Mouse (Mus musculus): ENCODE results near the gene Mcidas.

The Mcidas gene

DNA sequence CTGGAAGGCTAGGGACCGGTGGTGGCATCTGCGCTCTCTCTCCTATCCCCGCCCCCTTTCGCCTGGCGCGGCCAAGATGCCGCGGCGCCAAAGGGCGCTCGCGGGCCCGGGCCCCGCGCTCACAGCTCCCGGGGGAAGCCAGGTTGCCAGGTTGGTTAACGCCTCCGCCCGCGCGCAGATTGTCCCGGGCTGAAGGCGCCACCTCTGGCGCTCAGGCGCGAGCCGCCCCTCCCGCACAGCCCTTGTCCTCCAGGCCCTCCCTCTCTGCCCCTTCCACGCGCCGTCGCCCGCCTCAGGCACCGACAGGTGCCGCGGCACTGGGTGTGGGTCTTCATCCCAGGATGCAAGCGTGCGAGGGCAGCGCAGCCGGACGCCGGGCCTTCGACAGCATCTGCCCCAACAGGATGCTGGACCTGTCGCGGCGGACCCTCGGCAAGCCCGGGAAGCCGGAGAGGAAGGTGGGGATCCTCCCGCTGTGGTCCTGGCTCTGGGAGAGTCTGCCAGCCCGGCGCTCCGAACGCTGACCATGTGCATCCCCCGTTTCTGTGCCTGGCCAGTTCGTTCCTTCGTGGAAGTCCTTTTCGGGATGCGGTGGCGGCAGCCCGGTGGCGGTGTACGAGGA, at the start of gene Mcidas:
Mcidas (plus strand) TSS at position 315 of the 622 bp plus-strand sequence.
- peak; percentile 19 for DNase-seq

GRCm38 (mm10) chr13:112945312-112945711, 48.3 kb upstream of the Mcidas start:
- DNase-seq, result no peak

GRCm38 (mm10) chr13:112945900-112946299, 47.7 kb upstream of the Mcidas start:
- DNase-seq, result no peak

GRCm38 (mm10) chr13:112954067-112954466, 39.6 kb upstream of the Mcidas start:
- DNase-seq, result no peak

DNA sequence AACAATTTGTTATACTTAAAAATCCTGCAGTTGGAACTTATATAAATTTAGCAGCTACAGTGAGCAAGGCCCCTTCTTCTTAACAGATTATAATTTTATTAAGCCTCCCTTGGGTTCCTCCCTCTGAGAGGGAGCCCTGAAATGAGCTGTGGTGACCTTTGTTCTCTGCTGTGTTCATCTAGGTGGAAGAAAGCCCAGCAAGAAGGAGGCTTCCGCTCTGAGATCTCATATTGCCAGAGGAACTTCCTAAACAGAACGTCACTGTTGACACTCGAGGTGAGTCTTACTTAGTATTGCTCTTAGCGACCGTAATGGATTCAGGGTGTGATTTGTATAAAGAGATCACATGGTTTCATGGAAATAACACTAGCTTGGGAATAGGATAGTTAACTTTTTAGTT, 30.6 kb upstream of the Mcidas start:
- no peak for DNase-seq

DNA sequence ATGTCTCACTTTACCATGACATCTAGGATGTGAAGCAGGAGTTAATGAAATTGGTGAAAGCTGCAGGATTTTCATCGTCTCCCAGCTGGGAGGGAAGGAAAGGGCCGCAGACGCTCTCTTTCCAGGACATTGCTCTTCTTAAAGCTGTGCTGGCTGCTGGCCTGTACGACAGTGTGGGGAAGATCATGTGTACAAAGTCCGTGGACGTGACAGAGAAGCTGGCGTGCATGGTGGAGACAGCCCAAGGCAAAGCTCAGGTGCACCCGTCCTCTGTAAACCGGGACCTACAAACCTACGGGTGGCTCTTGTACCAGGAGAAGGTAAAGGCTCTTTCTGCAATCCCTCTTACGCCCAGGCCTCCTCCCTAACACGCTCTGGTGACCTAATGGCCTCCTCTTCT, 29.2 kb upstream of the Mcidas start:
- no peak for DNase-seq

- DNase-seq, result no peak
Measured at GRCm38 (mm10) chr13:112967267-112967666, 26.4 kb upstream of the Mcidas start.

DNA sequence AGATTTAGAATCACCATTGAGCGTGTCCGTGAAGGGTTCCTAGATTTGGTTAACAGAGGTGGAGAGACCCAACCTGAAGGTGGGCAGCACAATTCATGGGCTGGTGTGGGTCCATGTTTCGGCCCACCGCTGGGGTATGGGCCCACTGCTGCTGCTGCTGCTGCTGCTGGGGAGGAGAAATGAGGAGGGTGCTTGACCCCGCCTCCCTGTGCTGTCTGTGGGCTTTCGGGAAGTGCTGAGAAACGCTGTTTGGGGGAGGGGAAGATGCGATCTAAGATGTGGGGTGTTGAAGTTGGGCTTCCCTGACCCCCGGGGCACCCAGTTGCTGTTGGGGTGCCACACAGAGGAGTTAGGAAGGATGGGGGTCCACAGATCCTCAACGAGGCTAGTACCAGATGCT, 16.9 kb upstream of the Mcidas start:
- DNase-seq, result no peak

DNA sequence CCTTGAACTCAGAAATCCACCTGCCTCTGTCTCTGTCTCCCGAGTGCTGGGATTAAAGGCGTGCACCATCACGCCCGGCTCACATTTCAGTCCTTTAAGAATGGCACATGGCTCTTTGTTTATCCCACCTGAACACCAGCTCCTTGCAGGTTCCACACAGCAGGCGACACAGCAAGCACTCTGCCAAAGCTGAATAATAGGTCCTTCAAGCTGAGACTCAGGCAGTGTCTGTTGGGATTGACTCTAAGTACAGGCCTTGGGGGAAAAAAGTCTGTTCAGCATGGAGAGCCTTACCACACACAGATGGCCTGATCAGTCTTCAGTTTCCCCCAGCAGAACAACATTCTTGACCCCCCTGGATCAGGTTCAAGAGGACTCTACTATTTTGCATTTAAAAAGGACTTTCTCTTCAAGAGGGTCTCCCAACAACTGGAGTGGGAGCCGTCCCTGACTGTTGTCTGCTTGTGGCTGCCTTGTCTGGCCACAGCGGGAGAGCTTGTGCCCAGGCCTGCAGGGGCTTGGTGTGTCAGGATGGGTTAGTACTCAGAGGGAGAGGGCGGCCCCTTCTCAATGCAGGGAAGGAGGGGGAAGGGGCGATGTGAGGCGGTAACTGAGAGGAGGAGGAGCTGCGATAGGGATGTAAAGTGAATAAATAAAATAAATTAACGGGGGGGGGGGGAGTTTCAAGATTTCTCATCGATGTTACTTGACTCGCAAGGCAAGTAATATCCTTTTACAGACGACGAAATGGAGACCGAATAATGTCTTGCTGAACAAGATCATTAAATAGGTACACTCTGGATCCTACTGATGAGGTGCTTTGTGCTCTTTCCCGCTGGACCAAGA, 7.8 kb upstream of the Mcidas start:
- no peak for DNase-seq

DNA sequence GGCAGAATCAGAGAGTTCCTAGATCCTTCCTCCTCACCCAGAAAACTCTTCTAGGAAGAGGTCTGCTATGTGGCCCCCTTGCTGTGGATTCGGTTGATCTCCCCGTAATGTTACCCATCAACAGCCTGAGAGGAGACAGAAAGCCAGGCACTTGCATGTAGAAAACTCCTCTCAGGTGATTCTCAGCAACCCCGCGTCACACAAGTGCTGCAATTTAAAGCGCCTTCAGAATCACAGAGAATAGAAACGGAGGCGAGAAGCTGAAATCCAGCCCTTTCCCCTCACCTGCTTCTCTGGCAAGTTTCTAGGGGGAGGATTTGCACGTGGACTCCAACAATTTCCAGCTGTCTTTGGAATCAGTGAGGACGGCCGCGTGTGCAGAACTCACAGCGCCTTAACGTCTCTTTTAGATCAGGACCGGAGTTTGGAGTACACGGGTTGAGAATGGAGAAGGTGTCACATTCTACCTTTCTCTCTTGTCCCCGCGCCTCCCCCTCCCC, 7.1 kb upstream of the Mcidas start:
- DNase-seq, result no peak

GRCm38 (mm10) chr13:112987532-112987943, 6.1 kb upstream of the Mcidas start, which contains the start of gene Ccno:
TSS of gene Ccno (plus strand) at chr13:112987802.
- DNase-seq, result peak; percentile 97

- DNase-seq, result no peak
Measured at GRCm38 (mm10) chr13:112987991-112988390, 5.7 kb upstream of the Mcidas start.

DNA sequence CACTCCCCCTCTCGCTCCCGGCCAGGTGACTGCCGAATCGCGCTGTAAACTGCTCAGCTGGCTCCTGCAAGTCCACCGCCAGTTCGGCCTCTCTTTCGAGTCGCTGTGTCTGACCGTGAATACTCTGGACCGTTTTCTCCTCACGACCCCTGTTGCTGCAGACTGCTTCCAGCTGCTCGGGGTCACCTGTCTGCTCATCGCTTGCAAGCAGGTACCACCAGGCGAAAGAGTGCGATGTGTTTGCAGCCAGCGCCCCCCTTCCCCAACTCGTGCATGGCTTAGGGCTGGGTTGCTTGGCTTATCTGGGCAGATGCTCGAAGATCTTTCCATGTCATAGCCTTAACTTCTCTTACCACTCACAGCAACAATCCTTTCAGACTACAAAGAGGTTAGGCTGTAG, 4.8 kb upstream of the Mcidas start:
- no peak for DNase-seq

DNA sequence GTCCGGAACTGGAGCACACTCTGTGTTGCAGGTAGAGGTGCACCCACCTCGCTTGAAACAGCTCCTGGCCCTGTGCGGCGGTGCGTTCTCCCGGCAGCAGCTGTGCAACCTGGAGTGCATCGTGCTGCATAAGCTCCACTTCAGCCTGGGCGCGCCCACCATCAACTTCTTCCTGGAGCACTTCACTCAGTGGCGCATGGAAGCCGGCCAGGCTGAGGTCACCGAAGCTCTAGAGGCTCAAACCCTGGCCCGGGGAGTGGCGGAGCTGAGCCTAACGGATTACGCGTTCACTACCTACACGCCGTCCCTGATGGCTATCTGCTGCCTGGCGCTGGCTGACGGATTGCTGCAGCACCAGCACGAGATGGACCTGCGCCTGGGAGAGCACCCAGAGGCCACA, 4.1 kb upstream of the Mcidas start:
- peak; percentile 58 for DNase-seq

DNA sequence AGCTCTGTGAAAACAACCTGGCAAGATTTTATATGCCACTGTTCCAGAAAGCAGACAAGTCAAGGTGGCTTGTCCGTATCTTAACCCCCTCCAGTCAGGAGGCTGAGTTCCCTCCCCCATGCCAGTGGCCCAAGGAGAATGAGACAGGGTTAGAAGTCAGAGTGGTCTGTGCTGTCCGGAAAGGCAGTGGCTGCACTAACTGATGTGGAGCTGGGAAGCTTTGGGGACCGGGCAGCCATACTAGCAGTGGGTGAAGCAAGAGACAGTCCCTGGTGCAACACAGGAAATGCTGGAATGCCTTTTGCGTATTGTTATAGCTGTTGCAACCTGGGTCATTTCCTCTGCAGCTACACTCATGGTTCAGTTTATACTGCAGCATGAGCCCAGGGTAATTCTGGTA, 3.3 kb upstream of the Mcidas start:
- peak; percentile 20 for DNase-seq

GRCm38 (mm10) chr13:112994191-112994590, 546 bp downstream of the Mcidas start:
- peak; percentile 70 for DNase-seq

- DNase-seq, result no peak
Measured at GRCm38 (mm10) chr13:112996407-112996806, 2.8 kb downstream of the Mcidas start.

DNA sequence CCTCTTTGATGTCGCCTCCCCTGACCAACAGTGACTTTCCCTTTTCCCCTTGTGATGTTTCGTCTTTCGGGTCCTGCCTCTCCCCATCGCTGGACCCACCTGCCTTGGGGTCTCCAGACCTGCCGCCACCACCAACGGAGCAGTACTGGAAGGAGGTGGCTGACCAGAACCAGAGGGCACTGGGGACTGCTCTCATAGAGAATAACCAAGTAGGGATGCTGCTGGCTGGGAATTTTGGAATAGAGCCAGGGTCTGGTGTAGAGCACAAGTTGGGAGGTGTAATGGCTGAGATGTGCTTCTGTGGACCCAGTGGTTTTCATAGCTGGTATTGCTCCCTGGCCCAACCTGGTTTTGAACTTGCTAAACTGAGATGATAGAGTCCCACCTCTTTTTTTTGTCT, 3.7 kb downstream of the Mcidas start:
- DNase-seq, result no peak

- DNase-seq, result no peak
Measured at GRCm38 (mm10) chr13:112998427-112999201, 5.0 kb downstream of the Mcidas start.

DNA sequence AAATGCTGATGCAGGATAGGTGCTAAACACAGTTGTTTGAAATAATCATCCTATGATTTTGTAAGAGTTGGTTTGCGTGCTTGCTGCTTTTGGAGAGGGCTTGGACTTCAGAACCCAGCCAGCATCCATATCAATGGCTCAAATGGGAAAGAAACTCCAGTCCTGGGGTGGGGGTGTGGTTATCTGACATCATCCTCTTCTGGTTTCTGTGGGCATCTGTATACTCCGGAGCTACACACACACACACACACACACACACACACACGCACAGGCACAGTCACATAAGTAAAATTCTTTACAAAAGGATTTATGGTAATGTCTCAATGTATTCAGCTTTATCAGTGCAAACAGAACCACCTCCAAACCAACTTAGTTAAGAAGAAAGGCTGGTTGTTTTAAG, 6.4 kb downstream of the Mcidas start:
- DNase-seq, result no peak

DNA sequence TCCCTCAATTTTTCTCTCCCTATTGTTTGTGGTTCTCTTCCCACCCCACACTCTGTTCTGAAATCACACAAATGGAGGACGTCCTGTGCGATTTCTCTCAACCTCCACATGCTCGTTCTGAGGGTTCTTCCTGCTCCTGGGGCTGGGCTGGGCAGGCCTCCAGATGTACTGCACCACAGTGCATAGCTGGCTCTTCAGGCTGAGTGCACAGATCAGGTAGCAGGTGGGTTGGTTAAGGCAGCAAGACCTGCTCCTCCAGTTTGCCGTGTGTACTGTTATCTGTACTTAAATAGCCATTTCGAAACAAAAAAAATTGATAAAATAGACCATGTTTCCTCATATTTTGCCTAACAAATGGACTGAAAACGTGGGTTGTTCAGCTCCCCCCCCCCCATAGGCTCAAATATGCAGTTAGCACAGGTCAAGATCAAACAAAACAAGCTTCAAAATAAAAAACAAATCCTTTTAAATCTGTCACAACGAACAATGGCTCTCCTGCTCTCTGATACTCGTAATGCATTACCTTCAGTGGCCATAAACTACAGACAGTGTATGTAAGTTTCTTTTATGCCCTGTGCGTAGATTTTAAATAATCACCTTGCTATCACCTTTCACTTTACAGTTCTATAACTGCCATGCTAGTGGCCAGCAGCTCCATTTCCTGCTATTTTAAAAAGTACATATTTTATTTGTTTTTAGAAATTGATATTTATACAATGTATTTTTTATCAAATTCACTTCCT, 7.1 kb downstream of the Mcidas start:
- DNase-seq, result peak; percentile 70

DNA sequence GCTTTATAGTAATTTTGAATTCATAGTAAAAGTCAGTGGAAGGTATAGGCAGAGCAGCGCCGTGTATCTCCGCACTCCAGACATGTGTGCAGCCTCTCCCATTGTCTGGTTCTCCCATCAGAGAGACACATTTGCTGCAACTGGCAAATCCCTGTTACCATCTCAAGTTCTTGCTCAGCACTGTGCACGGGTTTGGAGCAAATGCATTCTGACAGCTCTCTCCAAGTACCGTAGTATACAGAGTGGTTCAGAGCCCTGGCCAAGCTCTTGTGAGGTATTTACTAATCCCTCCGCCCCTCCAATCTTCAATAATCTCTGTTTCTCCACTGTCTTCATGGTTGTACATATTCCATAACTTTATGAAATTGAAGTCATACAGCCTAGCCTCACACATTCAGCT, 19.0 kb downstream of the Mcidas start:
- DNase-seq, result no peak

All from lung, postnatal 10 days (tissue).